Mouse (Mus musculus): ENCODE measurements around the gene Atp1a4.

- TF ChIP-seq CTCF (IDR thresholded peaks at IDR 0.05; ENCODE audit: control insufficient read depth, insufficient read depth, low read length) (no peak), POLR2A (IDR thresholded peaks at IDR 0.05; ENCODE audit: borderline replicate concordance, control insufficient read depth, low read depth, low read length) (no peak)
These were observed 48.0 kb upstream of the Atp1a4 start for GRCm38 (mm10) chr1:172306196-172306595.

Data from bone marrow, adult 2 months (tissue).